Mouse (Mus musculus) embryonic facial prominence, embryonic 15.5 days (tissue): ENCODE results near the gene Rassf7. TPM values are rescaled to one million over a fixed set of nuclear protein-coding genes. Genes with fewer than 3 reads are reported as not detected.

Experiments
- ATAC-seq: fragments of 200-750 bp; cut with Nextera tagmentation; 2 replicates; pipeline ENCODE4 v1.8.0; 2017; ENCODE audit warnings: low read depth, moderate TSS enrichment; ENCODE audit not compliant: insufficient number of reproducible peaks, low FRiP score, low TSS enrichment
- H3K27ac ChIP-seq: fragments of 300-500 bp; sonication (generic); replicated peaks from 2 replicates; pipeline ENCODE4 v1.5.1; 2015; ENCODE audit warnings: mild to moderate bottlenecking, inconsistent platforms
- H3K27me3 ChIP-seq: fragments of 300-500 bp; sonication (generic); 2 replicates; pipeline ENCODE4 v1.6.1; 2015; ENCODE audit warnings: inconsistent platforms
- H3K36me3 ChIP-seq: fragments of 300-500 bp; sonication (generic); 2 replicates; pipeline ENCODE4 v1.6.1; 2015; ENCODE audit warnings: mild to moderate bottlenecking, inconsistent platforms
- H3K4me1 ChIP-seq: fragments of 300-500 bp; sonication (generic); 2 replicates; pipeline ENCODE4 v1.6.1; 2015; ENCODE audit warnings: inconsistent platforms
- H3K4me2 ChIP-seq: fragments of 300-500 bp; sonication (generic); replicated peaks from 2 replicates; pipeline ENCODE4 v1.6.1; 2015; ENCODE audit warnings: mild to moderate bottlenecking, inconsistent platforms
- H3K4me3 ChIP-seq: fragments of 300-500 bp; sonication (generic); replicated peaks from 2 replicates; pipeline ENCODE4 v1.5.1; 2015; ENCODE audit warnings: mild to moderate bottlenecking, inconsistent platforms
- H3K9ac ChIP-seq: fragments of 300-500 bp; sonication (generic); 2 replicates; pipeline ENCODE4 v1.6.1; 2015; ENCODE audit warnings: inconsistent platforms
- H3K9me3 ChIP-seq: fragments of 300-500 bp; sonication (generic); replicated peaks from 2 replicates; pipeline ENCODE4 v1.6.1; 2016; ENCODE audit warnings: inconsistent platforms
- WGBS: fragments of 180-500 bp; shearing (Covaris S2); methylation state at CpG from one replicate; pipeline ENCODE4 v1.1.7; 2015; 5-methylcytosine and 5-hydroxymethylcytosine counted together
- polyA plus RNA-seq: library from polyadenylated mRNA; unstranded; fragments of >200 nt; fragmentation: Nextera tagmentation; extraction: Ambion mirVana; gene quantifications from 2 replicates; pipeline ENCODE4 v1.2.1, GENCODE M21; 2015

Gene Rassf7
- 55.3 and 56.3 TPM in 2 replicates for polyA plus RNA-seq

DNA sequence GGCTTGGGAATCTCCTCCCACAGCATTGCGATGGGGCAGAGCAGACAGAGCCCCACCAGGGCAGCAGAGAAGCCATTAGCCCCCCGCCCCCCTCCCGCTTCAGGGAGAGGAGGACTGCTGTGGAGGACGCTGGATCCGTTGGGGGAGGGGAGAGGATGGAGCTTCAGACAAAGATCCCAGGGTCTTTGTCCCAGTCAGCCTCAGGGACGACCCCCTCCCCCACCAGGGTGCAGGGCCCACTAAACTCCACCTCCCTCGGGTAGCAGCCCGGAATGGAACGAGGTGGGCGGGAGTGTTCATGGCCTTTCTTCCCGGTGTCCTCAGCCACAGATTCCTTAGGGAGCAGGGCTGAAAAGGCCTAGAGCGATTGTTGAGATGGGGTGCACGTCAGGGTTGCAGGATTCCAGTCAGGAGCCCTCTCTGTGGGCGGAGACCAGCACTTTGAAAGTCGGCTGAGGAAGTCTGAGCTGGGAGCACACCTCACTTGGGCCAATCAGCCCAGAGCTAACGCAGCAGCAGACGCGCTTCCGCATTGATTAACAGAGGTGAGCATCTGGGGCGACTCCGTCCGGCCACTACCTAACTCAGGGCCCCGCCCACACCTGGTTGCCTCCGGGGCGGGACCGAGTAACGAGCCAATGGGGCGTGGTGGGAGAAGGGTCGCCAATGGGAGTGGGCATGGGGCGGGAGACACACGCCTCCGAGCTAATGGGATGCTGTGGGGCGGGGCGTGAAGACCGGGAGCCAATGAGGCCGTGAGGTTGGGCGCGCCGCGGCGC, at the start of gene Rassf7:
TSS of gene Rassf7 (plus strand) at position 760 of the 779 bp plus-strand sequence.
- Histone ChIP-seq H3K27ac (peak within 1 kb of the TSS; percentile 90), H3K9ac (peak within 1 kb of the TSS; percentile 57), H3K4me3 (peak within 1 kb of the TSS; percentile 73), H3K4me1 (peaks cover 40% of the 10 kb centered on the region), H3K27me3 (no peaks in the 10 kb centered on the region), H3K36me3 (peaks cover 4% of the 10 kb centered on the region; the same call in 1 of the 2 replicates), H3K4me2 (peak within 1 kb of the TSS; percentile 95), H3K9me3 (no peaks in the 10 kb centered on the region)
- peak; percentile 93 for ATAC-seq
- WGBS, result under 1% methylated on average over 41 of the region's 41 CpGs

DNA sequence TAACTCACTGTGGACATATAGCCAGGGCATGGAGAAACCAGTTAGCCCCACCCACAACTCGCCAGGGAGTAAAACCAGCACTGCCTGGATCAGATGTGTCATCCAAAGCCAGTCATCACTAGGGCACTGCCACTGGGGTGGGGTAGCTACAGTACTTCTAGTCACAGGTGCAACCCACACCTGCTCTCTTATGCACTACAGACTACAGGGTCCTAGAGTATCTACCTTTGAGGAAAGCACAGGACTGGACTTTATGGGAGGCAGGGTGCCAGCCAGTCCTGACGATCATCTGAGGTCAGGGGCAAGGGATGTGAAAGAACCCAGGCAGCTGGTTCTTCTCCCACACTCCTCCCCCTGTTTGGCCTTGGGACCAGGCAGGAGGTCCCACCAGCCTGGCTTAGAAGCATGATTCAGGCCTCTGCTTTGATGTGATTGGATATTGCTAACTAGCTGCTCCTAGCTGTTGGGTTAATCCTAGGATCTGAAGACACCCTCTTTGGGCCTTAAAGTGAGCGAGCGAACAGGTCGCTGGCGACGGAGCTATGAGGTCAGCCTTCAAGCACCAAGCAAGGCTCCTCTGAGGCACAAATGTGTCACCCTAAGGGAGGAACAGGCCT, 47.7 kb upstream of the Rassf7 start:
- Histone ChIP-seq H3K27ac (peak overlapping the region; percentile 88), H3K9ac (peak overlapping the region; percentile 58), H3K4me3 (peak overlapping the region; percentile 62), H3K4me1 (peaks cover 35% of the 10 kb centered on the region), H3K27me3 (no peaks in the 10 kb centered on the region), H3K36me3 (peaks cover 26% of the 10 kb centered on the region), H3K9me3 (no peaks in the 10 kb centered on the region), H3K4me2 (peak overlapping the region; percentile 57)
- no peak for ATAC-seq
- WGBS, result 8% methylated on average over 7 of the region's 7 CpGs

DNA sequence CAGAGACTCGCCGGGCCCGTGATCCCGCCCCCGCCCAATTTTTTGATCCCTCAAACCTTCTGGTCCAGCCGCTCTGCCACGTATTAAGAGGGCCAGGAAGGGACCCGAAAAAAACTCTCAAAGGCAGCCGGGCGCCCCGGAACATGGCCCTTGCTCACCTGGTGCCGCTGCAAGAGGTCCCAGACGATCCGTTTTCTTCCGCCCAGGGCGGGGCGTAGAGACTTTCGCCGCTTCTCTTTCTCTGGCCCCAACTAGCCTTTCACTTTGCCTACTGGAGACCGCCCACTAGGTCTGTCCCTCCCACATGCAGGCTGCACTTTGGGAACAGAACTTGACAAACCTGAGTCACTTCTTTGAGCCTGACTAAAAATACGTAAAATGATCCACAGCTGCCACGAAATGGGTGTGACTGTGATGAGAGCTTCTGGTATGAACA, 47.1 kb upstream of the Rassf7 start:
- peak overlapping the region; percentile 57 for H3K4me2 ChIP-seq
- no peaks in the 10 kb centered on the region for H3K27me3 ChIP-seq
- H3K9ac ChIP-seq, result peak overlapping the region; percentile 58
- H3K36me3 ChIP-seq, result peaks cover 20% of the 10 kb centered on the region
- 4% methylated on average over 22 of the region's 22 CpGs for WGBS
- no peaks in the 10 kb centered on the region for H3K9me3 ChIP-seq
- peak overlapping the region; percentile 62 for H3K4me3 ChIP-seq
- peaks cover 40% of the 10 kb centered on the region for H3K4me1 ChIP-seq
- ATAC-seq, result peak; percentile 46
- peak overlapping the region; percentile 88 for H3K27ac ChIP-seq

DNA sequence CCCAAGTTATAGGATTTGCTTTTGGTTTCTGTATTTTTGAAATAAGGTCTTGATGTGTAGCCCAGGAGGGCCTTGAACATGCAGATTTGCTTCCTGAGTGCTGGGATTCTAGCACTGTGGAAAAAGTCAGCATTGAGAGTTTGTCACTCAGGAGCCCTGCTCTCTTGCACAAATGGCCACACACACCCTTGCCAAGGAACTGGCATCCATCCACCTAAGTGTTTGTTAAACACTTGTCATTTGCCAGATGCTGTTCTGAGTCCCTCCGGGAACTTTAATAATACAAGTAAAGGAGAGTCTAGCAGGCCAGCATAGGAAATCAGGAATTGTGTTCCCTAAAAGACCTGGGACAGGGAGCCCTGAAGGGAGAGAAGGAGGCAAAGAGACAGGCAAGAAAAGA, 46.4 kb upstream of the Rassf7 start:
- peaks cover 13% of the 10 kb centered on the region for H3K36me3 ChIP-seq
- H3K9ac ChIP-seq, result no peak overlapping the region
- peak overlapping the region; percentile 57; the same call in 1 of the 2 replicates for H3K4me2 ChIP-seq
- peak overlapping the region; percentile 62; the same call in 1 of the 2 replicates for H3K4me3 ChIP-seq
- H3K9me3 ChIP-seq, result no peaks in the 10 kb centered on the region
- ATAC-seq, result no peak
- H3K27ac ChIP-seq, result peak overlapping the region; percentile 88
- no peaks in the 10 kb centered on the region for H3K27me3 ChIP-seq
- peaks cover 42% of the 10 kb centered on the region for H3K4me1 ChIP-seq
- WGBS, result 47% methylated on average over 1 of the region's 1 CpGs

DNA sequence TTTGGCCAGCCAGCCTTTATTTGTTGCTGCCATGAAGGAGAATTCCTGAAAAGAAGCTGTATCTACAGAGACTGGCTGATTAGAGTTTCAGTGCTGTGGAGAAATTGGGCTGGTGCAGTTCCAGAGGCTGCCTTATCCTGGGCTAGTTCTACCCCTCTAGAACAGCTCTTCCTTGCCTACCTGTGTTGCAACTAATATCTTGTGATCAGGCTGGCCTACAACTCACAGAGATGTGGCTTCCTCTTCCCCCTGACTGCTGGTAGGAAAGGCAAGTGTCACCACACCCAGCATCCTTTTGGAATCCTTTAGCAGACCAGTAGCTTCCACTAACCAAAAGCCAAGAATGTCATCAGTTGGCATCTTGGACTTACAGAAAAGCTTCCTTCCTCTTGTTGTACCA, 45.8 kb upstream of the Rassf7 start:
- Histone ChIP-seq H3K9ac (no peak overlapping the region), H3K27me3 (no peaks in the 10 kb centered on the region), H3K36me3 (peaks cover 9% of the 10 kb centered on the region), H3K9me3 (no peaks in the 10 kb centered on the region), H3K4me2 (no peak overlapping the region), H3K4me3 (no peak overlapping the region), H3K4me1 (peaks cover 42% of the 10 kb centered on the region), H3K27ac (peak overlapping the region; percentile 88)
- ATAC-seq, result no peak

DNA sequence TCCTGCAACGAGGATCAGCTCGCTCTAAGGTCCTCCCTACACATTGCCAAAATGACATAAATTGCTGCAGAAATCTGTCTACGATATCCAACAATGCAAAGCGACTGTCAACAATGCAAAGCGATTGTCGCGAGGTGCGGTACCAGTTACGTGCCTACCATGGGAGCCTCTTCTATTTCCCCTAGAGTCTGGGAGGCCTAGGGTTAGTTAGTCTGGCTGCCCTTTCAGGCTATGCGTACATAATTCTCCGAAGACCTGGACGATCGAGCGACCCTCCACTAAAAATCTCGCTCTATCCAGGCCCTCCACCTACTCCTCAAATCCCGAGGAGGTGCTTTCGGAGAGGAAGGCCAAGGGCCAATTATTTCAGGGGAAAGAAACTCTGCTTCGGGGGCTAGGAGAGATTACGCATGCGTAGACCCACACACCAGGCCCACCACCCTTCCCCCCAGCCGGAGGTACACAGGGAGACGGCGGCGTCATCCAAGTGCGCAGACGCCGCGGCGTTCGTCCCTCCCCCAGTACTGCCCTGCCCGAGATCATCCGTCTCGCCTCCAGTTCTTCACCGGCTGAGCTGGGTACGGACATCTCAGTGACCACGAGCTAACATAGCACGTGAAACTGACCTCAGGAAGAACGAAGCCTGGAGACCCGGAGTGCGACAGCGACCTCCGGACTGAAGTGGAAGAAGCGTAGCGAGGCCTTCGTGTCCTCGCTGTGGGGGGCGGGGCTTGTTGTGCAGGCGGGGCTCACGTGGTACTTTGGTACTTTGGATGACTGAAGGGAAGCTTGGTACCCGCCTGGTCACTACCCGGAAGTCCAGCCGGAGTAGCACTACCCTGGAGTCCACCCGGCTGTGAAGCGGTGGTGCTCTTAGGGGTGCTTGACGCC, 43.3 kb upstream of the Rassf7 start, which contains the start of gene Rnh1:
TSS of gene Rnh1 (minus strand) at position 742 of the 891 bp plus-strand sequence.
- ATAC-seq, result peak; percentile 95
- H3K36me3 ChIP-seq, result no peaks in the 10 kb centered on the region
- H3K27me3 ChIP-seq, result no peaks in the 10 kb centered on the region
- peak within 1 kb of the TSS; percentile 94 for H3K27ac ChIP-seq
- peak within 1 kb of the TSS; percentile 53 for H3K9ac ChIP-seq
- peak within 1 kb of the TSS; percentile 74 for H3K4me2 ChIP-seq
- H3K4me1 ChIP-seq, result peaks cover 36% of the 10 kb centered on the region
- WGBS, result 3% methylated on average over 55 of the region's 55 CpGs
- H3K9me3 ChIP-seq, result no peaks in the 10 kb centered on the region
- peak within 1 kb of the TSS; percentile 63 for H3K4me3 ChIP-seq

DNA sequence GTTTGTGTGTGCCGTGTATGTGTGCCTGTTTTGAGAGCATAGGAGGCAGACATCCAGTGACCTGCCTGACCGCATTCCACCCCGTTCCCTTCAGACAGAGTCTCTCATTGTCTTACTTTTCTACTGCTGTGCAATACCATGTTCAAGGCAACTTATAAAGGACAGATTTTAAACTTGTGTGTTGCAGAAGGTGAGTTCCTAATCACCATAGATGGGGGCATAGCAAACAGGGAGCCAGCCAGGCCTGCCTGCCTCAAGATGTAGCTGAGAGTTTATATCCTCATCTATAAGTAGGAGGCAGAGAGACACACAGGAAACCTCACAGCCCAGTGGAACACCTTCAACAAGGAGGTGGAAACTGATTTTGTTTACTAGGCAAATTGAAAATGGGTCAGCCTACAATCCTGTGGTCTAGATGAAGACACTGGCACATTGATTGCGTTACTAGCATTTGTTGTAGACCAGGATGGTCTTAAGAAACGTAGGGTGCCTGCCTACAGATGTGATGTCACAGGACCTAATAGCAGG, 42.3 kb upstream of the Rassf7 start:
- no peaks in the 10 kb centered on the region for H3K9me3 ChIP-seq
- H3K4me2 ChIP-seq, result peak overlapping the region; percentile 74
- peak overlapping the region; percentile 63 for H3K4me3 ChIP-seq
- no peak overlapping the region for H3K9ac ChIP-seq
- no peaks in the 10 kb centered on the region for H3K36me3 ChIP-seq
- peak overlapping the region; percentile 94 for H3K27ac ChIP-seq
- WGBS, result 69% methylated on average over 5 of the region's 5 CpGs
- H3K27me3 ChIP-seq, result no peaks in the 10 kb centered on the region
- no peak for ATAC-seq
- H3K4me1 ChIP-seq, result peaks cover 27% of the 10 kb centered on the region

DNA sequence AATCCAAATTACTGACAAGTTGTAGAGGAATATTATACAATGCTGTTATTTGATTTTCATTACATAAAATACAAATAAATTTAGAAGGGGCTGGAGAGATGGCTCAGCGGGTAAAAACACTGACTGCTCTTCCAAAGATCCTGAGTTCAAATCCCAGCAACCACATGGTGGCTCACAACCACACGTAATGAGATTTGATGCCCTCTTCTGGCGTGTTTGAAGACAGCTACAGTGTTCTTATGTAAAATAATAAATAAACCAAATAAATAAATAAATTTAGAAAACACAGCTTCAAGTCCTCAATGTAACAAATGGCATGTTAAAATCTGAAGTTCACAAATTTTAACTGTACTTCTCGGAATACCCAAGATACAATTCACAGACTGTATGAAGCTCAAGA, 40.6 kb upstream of the Rassf7 start:
- ATAC-seq, result no peak
- no peak overlapping the region for H3K4me2 ChIP-seq

DNA sequence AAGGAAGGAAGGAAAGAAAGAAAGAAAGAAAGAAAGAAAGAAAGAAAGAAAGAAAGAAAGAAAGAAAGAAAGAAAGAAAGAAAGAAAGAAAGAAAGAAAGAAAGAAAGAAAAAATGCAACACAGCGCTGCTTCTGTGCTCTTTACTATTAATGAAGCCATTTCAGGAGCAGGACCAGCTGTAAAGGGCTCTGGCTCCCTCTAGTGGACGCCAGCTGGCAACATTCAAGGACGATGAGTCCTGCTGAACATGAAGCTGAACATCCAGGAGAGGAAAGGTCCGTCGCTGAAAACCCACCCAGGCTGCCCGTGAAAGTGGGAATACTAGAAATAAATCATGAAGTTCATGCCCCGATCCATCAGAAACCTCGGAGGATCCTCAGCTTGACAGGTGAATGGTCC, 39.5 kb upstream of the Rassf7 start:
- ATAC-seq, result no peak
- no peak overlapping the region for H3K9ac ChIP-seq
- 3% methylated on average over 8 of the region's 8 CpGs for WGBS

More for the DNA sequence above, 40.6 kb upstream of the Rassf7 start:
- Histone ChIP-seq H3K27ac (no peak overlapping the region), H3K4me1 (peaks cover 16% of the 10 kb centered on the region), H3K9me3 (no peaks in the 10 kb centered on the region), H3K36me3 (no peaks in the 10 kb centered on the region), H3K9ac (no peak overlapping the region), H3K27me3 (no peaks in the 10 kb centered on the region), H3K4me3 (no peak overlapping the region)
- 88% methylated on average over 4 of the region's 4 CpGs for WGBS

DNA sequence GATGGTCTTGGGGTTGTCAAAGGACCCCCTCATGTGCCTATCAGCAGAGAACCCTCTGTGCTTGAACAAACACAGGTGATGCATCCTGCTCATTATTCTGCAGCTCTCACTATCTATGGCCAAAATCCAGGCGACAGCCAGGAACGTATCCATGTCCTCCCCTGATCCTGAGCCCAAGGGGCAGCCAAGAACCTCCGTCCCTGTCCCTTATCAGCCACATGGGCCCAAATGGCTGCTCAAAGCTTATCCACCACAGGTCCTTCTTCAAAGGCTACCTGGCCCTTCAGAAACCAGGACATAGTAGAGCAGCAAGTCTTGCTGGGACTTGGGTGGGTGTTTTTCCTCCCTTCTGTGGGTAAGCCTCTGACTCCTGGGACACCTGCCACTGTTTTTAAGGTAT, 27.5 kb upstream of the Rassf7 start:
- Histone ChIP-seq H3K9me3 (no peaks in the 10 kb centered on the region), H3K27ac (no peak overlapping the region), H3K27me3 (no peaks in the 10 kb centered on the region), H3K4me2 (no peak overlapping the region), H3K4me3 (no peak overlapping the region), H3K4me1 (peaks cover 25% of the 10 kb centered on the region), H3K36me3 (peaks cover 37% of the 10 kb centered on the region), H3K9ac (no peak overlapping the region)
- ATAC-seq, result no peak
- WGBS, result 80% methylated on average over 3 of the region's 3 CpGs

More for the DNA sequence above, 39.5 kb upstream of the Rassf7 start:
- Histone ChIP-seq H3K27ac (no peak overlapping the region), H3K36me3 (no peaks in the 10 kb centered on the region), H3K4me3 (no peak overlapping the region), H3K4me2 (no peak overlapping the region), H3K9me3 (no peaks in the 10 kb centered on the region), H3K27me3 (no peaks in the 10 kb centered on the region), H3K4me1 (peaks cover 15% of the 10 kb centered on the region)
